Mouse (Mus musculus) liver, adult (tissue): ENCODE measurements around the gene Zfp846.
A peak's percentile ranks its signal among the peaks of the same experiment; 100 is the strongest.

ENCODE experiments used
- GATA4 ChIP-seq: IDR thresholded peaks from 2 replicates; pipeline ENCODE4 v1.6.1; 2014; ENCODE audit warnings: mild to moderate bottlenecking, low read length; ENCODE audit not compliant: insufficient replicate concordance

Gene Zfp846

GRCm38 (mm10) chr9:20631332-20631731 lies 50.2 kb downstream of the Zfp846 start:
- no peak for TF ChIP-seq GATA4

- TF ChIP-seq GATA4, result no peak
These were observed 55.2 kb downstream of the Zfp846 start for GRCm38 (mm10) chr9:20636256-20636655.

- TF ChIP-seq GATA4, result no peak
These were observed 55.7 kb downstream of the Zfp846 start for GRCm38 (mm10) chr9:20636790-20637189.

- no peak for TF ChIP-seq GATA4
These were observed 57.5 kb downstream of the Zfp846 start for GRCm38 (mm10) chr9:20638552-20638951.

- TF ChIP-seq GATA4, result no peak
These were observed 58.4 kb downstream of the Zfp846 start for GRCm38 (mm10) chr9:20639486-20639885.

- no peak for TF ChIP-seq GATA4
These were observed 60.4 kb downstream of the Zfp846 start for GRCm38 (mm10) chr9:20641501-20641900.

- TF ChIP-seq GATA4, result no peak
These were observed 61.2 kb downstream of the Zfp846 start, which contains the start of gene Ubl5 for GRCm38 (mm10) chr9:20642101-20642895. Gene Ubl5 (plus strand): TSS chr9:20642878.

GRCm38 (mm10) chr9:20642896-20643466 lies 61.9 kb downstream of the Zfp846 start:
- TF ChIP-seq GATA4, result no peak

- TF ChIP-seq GATA4, result no peak
These were observed 62.7 kb downstream of the Zfp846 start for GRCm38 (mm10) chr9:20643781-20644180.

GRCm38 (mm10) chr9:20644360-20645081 lies 63.4 kb downstream of the Zfp846 start, which contains the start of gene Fbxl12:
Gene Fbxl12 (minus strand): TSS chr9:20644767.
- no peak for TF ChIP-seq GATA4

GRCm38 (mm10) chr9:20645121-20645520 lies 64.0 kb downstream of the Zfp846 start:
- no peak for TF ChIP-seq GATA4

- TF ChIP-seq GATA4, result peak; percentile 55; the same call in 1 of the 2 replicates
These were observed 70.6 kb downstream of the Zfp846 start, which contains the start of gene Pin1 for GRCm38 (mm10) chr9:20651602-20652259. Gene Pin1 (plus strand): TSS chr9:20652095.

GRCm38 (mm10) chr9:20652260-20652658 lies 71.2 kb downstream of the Zfp846 start:
- no peak for TF ChIP-seq GATA4

GRCm38 (mm10) chr9:20653859-20654258 lies 72.8 kb downstream of the Zfp846 start:
- TF ChIP-seq GATA4, result no peak
